Mouse (Mus musculus): ENCODE measurements around the gene Echdc2. TPM values are rescaled to one million over a fixed set of nuclear protein-coding genes. Genes with fewer than 3 reads are reported as not detected.

Gene Echdc2
- total and polyA plus RNA-seq, 3 experiments = 45.5 to 54.3 (median 51.1) TPM

Other genes with a start within 250 kb of the Echdc2 start
- 10.9 and 14.1 TPM in 2 replicates for gene Cpt2, start 241.8 kb upstream of the Echdc2 start, total RNA-seq (2012; rRNA removed)
- gene Cpt2, start 241.8 kb upstream of the Echdc2 start, total RNA-seq (2014; rRNA removed) = 10.8 and 15.2 TPM in 2 replicates
- gene Cpt2, start 241.8 kb upstream of the Echdc2 start, polyA plus RNA-seq (2012; ENCODE audit: insufficient read length, low read depth) = 12.3 and 13.5 TPM in 2 replicates
- gene Slc1a7, start 197.1 kb upstream of the Echdc2 start, total RNA-seq (2012; rRNA removed) = not detected in 2 replicates
- not detected in 2 replicates for gene Slc1a7, start 197.1 kb upstream of the Echdc2 start, total RNA-seq (2014; rRNA removed)
- gene Slc1a7, start 197.1 kb upstream of the Echdc2 start, polyA plus RNA-seq (2012; ENCODE audit: insufficient read length, low read depth) = not detected in 2 replicates
- gene Podn, start 69.0 kb upstream of the Echdc2 start, total RNA-seq (2012; rRNA removed) = 0.04 TPM in 2 replicates
- gene Podn, start 69.0 kb upstream of the Echdc2 start, total RNA-seq (2014; rRNA removed) = not detected in 2 replicates
- gene Podn, start 69.0 kb upstream of the Echdc2 start, polyA plus RNA-seq (2012; ENCODE audit: insufficient read length, low read depth) = not detected in 2 replicates
- gene Scp2, start 20.4 kb upstream of the Echdc2 start, total RNA-seq (2012; rRNA removed) = 97.8 and 103 TPM in 2 replicates
- 121 and 127 TPM in 2 replicates for gene Scp2, start 20.4 kb upstream of the Echdc2 start, total RNA-seq (2014; rRNA removed)
- gene Scp2, start 20.4 kb upstream of the Echdc2 start, polyA plus RNA-seq (2012; ENCODE audit: insufficient read length, low read depth) = 65.0 and 65.8 TPM in 2 replicates
- gene Zyg11a, start 52.6 kb downstream of the Echdc2 start, total RNA-seq (2012; rRNA removed) = not detected in 2 replicates
- gene Zyg11a, start 52.6 kb downstream of the Echdc2 start, total RNA-seq (2014; rRNA removed) = not detected in 2 replicates
- not detected in 2 replicates for gene Zyg11a, start 52.6 kb downstream of the Echdc2 start, polyA plus RNA-seq (2012; ENCODE audit: insufficient read length, low read depth)
- gene Zyg11b, start 135.7 kb downstream of the Echdc2 start, total RNA-seq (2012; rRNA removed) = 9.0 and 9.3 TPM in 2 replicates
- gene Zyg11b, start 135.7 kb downstream of the Echdc2 start, total RNA-seq (2014; rRNA removed) = 13.9 and 14.2 TPM in 2 replicates
- gene Zyg11b, start 135.7 kb downstream of the Echdc2 start, polyA plus RNA-seq (2012; ENCODE audit: insufficient read length, low read depth) = 10.9 and 11.8 TPM in 2 replicates
- gene Coa7, start 162.7 kb downstream of the Echdc2 start, total RNA-seq (2012; rRNA removed) = 24.2 and 27.0 TPM in 2 replicates
- gene Coa7, start 162.7 kb downstream of the Echdc2 start, total RNA-seq (2014; rRNA removed) = 18.7 and 23.5 TPM in 2 replicates
- gene Coa7, start 162.7 kb downstream of the Echdc2 start, polyA plus RNA-seq (2012; ENCODE audit: insufficient read length, low read depth) = 73.8 and 74.3 TPM in 2 replicates
- gene Shisal2a, start 217.9 kb downstream of the Echdc2 start, total RNA-seq (2012; rRNA removed) = not detected in 2 replicates
- not detected in 2 replicates for gene Shisal2a, start 217.9 kb downstream of the Echdc2 start, total RNA-seq (2014; rRNA removed)
- not detected in 2 replicates for gene Shisal2a, start 217.9 kb downstream of the Echdc2 start, polyA plus RNA-seq (2012; ENCODE audit: insufficient read length, low read depth)
- gene Gpx7, start 241.5 kb downstream of the Echdc2 start, total RNA-seq (2012; rRNA removed) = not detected in 2 replicates
- not detected in 2 replicates for gene Gpx7, start 241.5 kb downstream of the Echdc2 start, total RNA-seq (2014; rRNA removed)
- not detected in 2 replicates for gene Gpx7, start 241.5 kb downstream of the Echdc2 start, polyA plus RNA-seq (2012; ENCODE audit: insufficient read length, low read depth)

All from CH12.LX (cell line).